18 mouse cellular contexts compared by ENCODE assay signal in the genomic region with DNA sequence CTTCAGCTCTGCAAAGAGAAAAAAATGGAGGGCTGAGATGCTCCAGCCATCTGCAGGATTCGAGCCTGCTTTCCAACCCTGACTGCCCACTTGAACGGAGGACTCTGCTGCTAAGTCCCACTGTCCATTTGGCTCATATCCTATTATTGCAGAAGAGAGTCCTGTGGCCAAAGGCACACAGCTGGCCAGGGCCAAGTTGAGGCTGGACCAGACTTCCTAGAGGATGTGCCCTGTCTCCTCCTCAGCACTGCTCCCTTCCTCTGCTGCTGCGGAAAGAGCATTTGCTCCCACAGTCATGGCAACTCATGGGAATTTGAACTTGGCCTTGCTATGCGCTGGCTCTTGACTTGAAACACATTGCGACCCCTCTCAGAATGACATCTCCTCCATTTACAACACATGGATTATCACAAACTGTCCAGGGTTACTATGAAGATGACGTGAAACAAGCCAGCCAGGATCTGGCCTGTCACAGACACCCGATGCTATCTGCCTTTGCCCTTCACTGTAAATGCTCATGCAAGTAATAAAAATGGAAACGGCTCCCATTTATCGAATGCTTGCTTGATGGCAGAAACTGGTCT.
A peak's percentile ranks its signal among the peaks of the same experiment; 100 is the strongest.
DNase-seq lines count a peak whose midpoint lies in the region; ATAC-seq and TF ChIP-seq lines count a peak whose summit lies in the region.
"Had no signal": no experiment of that assay in that cellular context is flagged by ENCODE, and none has a peak within 500 bp of the region (broad histone marks: within the 10 kb centered on the region; RNA-seq: fewer than 3 reads in every experiment).

No protein-coding gene starts in this region.

- H3K4me3 ChIP-seq in left cerebral cortex, adult 2 months: no peak overlapping the region
- no peak overlapping the region for H3K4me3 ChIP-seq in lung, postnatal 0 days (ENCODE audit: low read depth, low read length)
- H3K4me3 ChIP-seq: embryonic facial prominence, embryonic 13.5 days; forebrain, embryonic 12.5 days; heart, adult 2 months; heart, embryonic 12.5 days; hindbrain, embryonic 10.5 days had no signal

- no peaks in the 10 kb centered on the region for H3K36me3 ChIP-seq in lung, postnatal 0 days (ENCODE audit: insufficient read depth, low read length)
- H3K36me3 ChIP-seq: embryonic facial prominence, embryonic 13.5 days; forebrain, embryonic 12.5 days; heart, embryonic 12.5 days; hindbrain, embryonic 10.5 days had no signal

- TF ChIP-seq CTCF in left cerebral cortex, adult 2 months (IDR thresholded peaks at IDR 0.05): no peak
- no peak for TF ChIP-seq CTCF in lung, postnatal 0 days (IDR thresholded peaks at IDR 0.05)

- H3K27me3 ChIP-seq in lung, postnatal 0 days (replicated peaks; ENCODE audit: insufficient read depth, low read length): peaks cover 14% of the 10 kb centered on the region

- intact Hi-C loops in left cerebral cortex, postnatal 4 days (cut with DNase I): no loop called here
- intact Hi-C loops in left cerebral cortex, adult 2 months (cut with DNase I): no loop called here

- no peak for ATAC-seq in lung, postnatal 0 days
- ATAC-seq: forebrain, embryonic 16.5 days had no signal

- H3K9ac ChIP-seq in lung, postnatal 0 days (replicated peaks; ENCODE audit: low read depth): no peak overlapping the region
- H3K9ac ChIP-seq: embryonic facial prominence, embryonic 13.5 days; forebrain, embryonic 12.5 days; heart, embryonic 12.5 days had no signal

- no peak overlapping the region for H3K4me2 ChIP-seq in lung, postnatal 0 days (replicated peaks; ENCODE audit: low read depth, low read length)
- H3K4me2 ChIP-seq: embryonic facial prominence, embryonic 13.5 days; forebrain, embryonic 12.5 days; heart, embryonic 12.5 days had no signal

- DNase-seq in heart, adult 11 months: peak; percentile 65
- DNase-seq in heart, adult 8-10 months (ENCODE audit: low spot score): no peak
- DNase-seq in left cerebral cortex, postnatal 4 days: peak; percentile 11
- DNase-seq in left cerebral cortex, adult 2 months (ENCODE audit: extremely low spot score in 1 of 2, low spot score in 2 of 2): no peak
- peak; percentile 10 for DNase-seq in lung, postnatal 0 days (ENCODE audit: low spot score)
- DNase-seq in lung, adult 18-20 months: no peak
- DNase-seq in natural killer cell, adult 2 months (ENCODE audit: low spot score in 2 of 2): no peak
- DNase-seq: adrenal gland, postnatal 10 days; cerebellum, adult 11 months; cerebellum, adult 8-10 months; cerebellum, postnatal 36 days; gastrocnemius, postnatal 10 days; heart, adult 2 months had no signal

- no peak for TF ChIP-seq EP300 in lung, postnatal 0 days (IDR thresholded peaks at IDR 0.05)

- no peaks in the 10 kb centered on the region for H3K9me3 ChIP-seq in lung, postnatal 0 days (ENCODE audit: low read length)
- H3K9me3 ChIP-seq: embryonic facial prominence, embryonic 13.5 days; forebrain, embryonic 12.5 days; heart, embryonic 12.5 days; hindbrain, embryonic 10.5 days had no signal

- H3K27ac ChIP-seq in left cerebral cortex, adult 2 months: no peak overlapping the region
- H3K27ac ChIP-seq in lung, postnatal 0 days (ENCODE audit: low read length): no peak overlapping the region
- H3K27ac ChIP-seq: embryonic facial prominence, embryonic 13.5 days; forebrain, embryonic 12.5 days; heart, adult 2 months; hindbrain, embryonic 10.5 days had no signal

- WGBS in lung, postnatal 0 days: 46% methylated on average over 9 of the region's 9 CpGs

- H3K4me1 ChIP-seq in lung, postnatal 0 days (ENCODE audit: insufficient read depth, low read depth, low read length): no peaks in the 10 kb centered on the region; the same call in 1 of the 2 replicates

Comparison
In these comparisons a context has a peak if more than half of its experiments do, and no peak if none do; other contexts are left out.
1. DNase-seq: peak in heart, adult 11 months (single experiment), left cerebral cortex, postnatal 4 days (single experiment) and lung, postnatal 0 days (single experiment); none in heart, adult 8-10 months (single experiment), left cerebral cortex, adult 2 months (0 of 2), lung, adult 18-20 months (0 of 2) and natural killer cell, adult 2 months (0 of 2).